Mouse (Mus musculus): ENCODE results near the gene Thy1.

DNA sequence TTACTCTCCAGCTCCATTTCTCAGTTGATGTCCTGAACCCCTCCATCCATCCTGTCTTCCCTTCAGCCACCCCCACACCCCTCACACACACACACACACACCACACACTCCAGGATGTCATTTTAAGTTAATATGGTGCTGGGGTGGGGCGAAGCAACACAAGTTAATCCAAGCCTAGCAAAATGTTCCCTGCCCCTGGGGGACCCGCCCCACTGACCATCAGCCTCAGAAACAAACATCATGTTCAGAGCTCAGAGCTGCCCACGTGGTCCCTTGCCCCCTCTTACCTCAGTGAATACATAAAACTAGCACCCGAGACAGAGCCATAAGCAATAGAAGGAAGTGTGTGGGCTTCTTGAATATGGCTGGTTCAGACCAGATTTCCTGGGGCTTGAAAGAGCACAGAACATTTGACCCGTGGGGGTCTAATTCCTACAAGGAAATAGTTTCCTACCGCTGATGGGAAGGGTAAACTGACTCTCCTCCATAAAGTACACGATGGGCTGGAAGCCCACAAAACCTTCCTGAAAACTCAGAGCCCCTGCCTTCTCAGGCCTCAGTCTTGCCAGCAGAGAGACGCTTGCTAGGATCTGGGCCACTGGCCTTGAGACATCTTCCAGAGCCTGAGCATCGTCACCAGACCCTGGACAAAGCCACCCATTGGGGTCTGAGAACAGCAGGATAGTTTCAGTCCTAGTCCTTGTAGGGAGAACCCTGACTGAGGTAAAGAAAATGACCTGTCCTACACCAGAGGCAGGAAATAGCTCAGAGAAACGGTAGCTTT lies 37.0 kb downstream of the Thy1 start:
- no peak for TF ChIP-seq MAX (IDR thresholded peaks at IDR 0.05)
- no peak for TF ChIP-seq CTCF (IDR thresholded peaks at IDR 0.05; ENCODE audit: control insufficient read depth, insufficient read depth, insufficient read length)
- TF ChIP-seq MYOD1 (IDR thresholded peaks at IDR 0.05; ENCODE audit: control insufficient read depth, insufficient read length, low read depth), result no peak
- TF ChIP-seq USF1 (IDR thresholded peaks at IDR 0.05; ENCODE audit: low read depth), result no peak
